Mouse (Mus musculus) megakaryocyte, embryonic 14.5 days (primary cell): ENCODE data around the gene Dennd5b.

Experiments
- FLI1 ChIP-seq: IDR thresholded peaks from 2 replicates; pipeline ENCODE4 v1.6.1; 2012; ENCODE audit warnings: low read length, inconsistent platforms, mixed read lengths
- GATA1 ChIP-seq: IDR thresholded peaks from 3 replicates; pipeline ENCODE4 v1.6.1; 2012; ENCODE audit warnings: mixed read lengths, low read length, inconsistent platforms, borderline replicate concordance

- TF ChIP-seq GATA1, result no peak
- no peak for TF ChIP-seq FLI1
These were observed 46.7 kb downstream of the Dennd5b start for GRCm38 (mm10) chr6:149054780-149055179.
